8 mouse cellular contexts compared by ENCODE assay signal in genomic region chr6:35133579-35134488, GRCm38 (mm10). TPM values are rescaled to one million over a fixed set of nuclear protein-coding genes. Genes with fewer than 3 reads are reported as not detected.
DNase-seq lines count a peak whose midpoint lies in the region; ATAC-seq and TF ChIP-seq lines count a peak whose summit lies in the region.

Gene Cnot4 (minus strand): TSS chr6:35133724.

- no peaks in the 10 kb centered on the region for H3K27me3 ChIP-seq in megakaryocyte, embryonic 14.5 days (replicated peaks)

- peaks cover 3% of the 10 kb centered on the region; the same call in 1 of the 2 replicates for H3K4me1 ChIP-seq in cortical plate, adult 2 months (ENCODE audit: control insufficient read depth, insufficient read depth, low read length)
- peaks cover 31% of the 10 kb centered on the region for H3K4me1 ChIP-seq in megakaryocyte, embryonic 14.5 days

- peak within 1 kb of the TSS; percentile 70 for H3K4me3 ChIP-seq in cortical plate, adult 2 months (ENCODE audit: insufficient read depth, low read length)
- H3K4me3 ChIP-seq in megakaryocyte, embryonic 14.5 days (replicated peaks) = peak within 1 kb of the TSS; percentile 97

- H3K27ac ChIP-seq in cortical plate, adult 2 months (ENCODE audit: insufficient read depth, low read length) = peak within 1 kb of the TSS; percentile 75

- peaks cover 3% of the 10 kb centered on the region for H3K36me3 ChIP-seq in megakaryocyte, embryonic 14.5 days (replicated peaks; ENCODE audit: low read length)

- TF ChIP-seq POLR2A in cortical plate, adult 2 months (IDR thresholded peaks at IDR 0.05; ENCODE audit: extremely low read depth, insufficient read depth, low read length) = peak; percentile 95

- DNase-seq in gastrocnemius, adult 8-10 months (ENCODE audit: low spot score in 2 of 2) = peak; percentile 97 to 98
- peak; percentile 82 for DNase-seq in hindlimb bud, embryonic 11.5 days (ENCODE audit: extremely low spot score, low read depth, low spot score)
- peak; percentile 95 to 98 for DNase-seq in left cerebral cortex, adult 8-10 months (ENCODE audit: low spot score in 2 of 2)
- DNase-seq in right cerebral cortex, postnatal 10 days (ENCODE audit: low spot score in 2 of 2) = peak; percentile 99
- peak; percentile 92 for DNase-seq in urinary bladder, postnatal 25 days (ENCODE audit: low spot score)

- TF ChIP-seq CTCF in cortical plate, adult 2 months (IDR thresholded peaks at IDR 0.05; ENCODE audit: extremely low read depth, insufficient read depth, low read length) = no peak

- ATAC-seq in activated CD4-positive, CD25-positive, alpha-beta regulatory T cell, adult 4 months = peak; percentile 96

- no peaks in the 10 kb centered on the region for H3K9me3 ChIP-seq in megakaryocyte, embryonic 14.5 days

RNA-seq across cellular contexts. Expression of gene Cnot4, which starts in this region (rescaled TPM):
- polyA plus RNA-seq in activated CD4-positive, CD25-positive, alpha-beta regulatory T cell, adult 4 months (2017; shearing (Covaris generic)) = 10 to 100 TPM; 38.4 to 56.6 TPM
- polyA plus RNA-seq in cortical plate, adult 2 months (2012; rRNA removed) = 22.9 and 24.2 TPM in 2 replicates
- 10 to 100 TPM; 25.7 to 29.1 (median 26.4) TPM for total RNA-seq in gastrocnemius, adult 8-10 months (2022)
- 10 to 100 TPM; 36.7 to 47.7 (median 39.9) TPM for total RNA-seq in left cerebral cortex, adult 8-10 months (2022)
- 2.9 and 6.3 TPM in 2 replicates for polyA plus RNA-seq in megakaryocyte, embryonic 14.5 days (2012; ENCODE audit: insufficient read depth, low replicate concordance)

Comparison
In these comparisons a context has a peak if more than half of its experiments do, and no peak if none do; other contexts are left out.
1. Peak in every context shown above with its lines: DNase-seq, ATAC-seq, H3K4me3 ChIP-seq and H3K27ac ChIP-seq.